Mouse (Mus musculus) cerebellum, adult 11-12 months (tissue): Measurements from ENCODE around the gene Vmn1r206.
"Not testable (repeated sequence)": the region's sequence is repeated elsewhere in the genome, so short reads cannot be mapped to it uniquely, and the experiment has no call there.

ENCODE experiments used
- DNase-seq: peaks from one replicate; pipeline ENCODE4 v3.0.0; 2022

Vmn1r206 gene

DNA sequence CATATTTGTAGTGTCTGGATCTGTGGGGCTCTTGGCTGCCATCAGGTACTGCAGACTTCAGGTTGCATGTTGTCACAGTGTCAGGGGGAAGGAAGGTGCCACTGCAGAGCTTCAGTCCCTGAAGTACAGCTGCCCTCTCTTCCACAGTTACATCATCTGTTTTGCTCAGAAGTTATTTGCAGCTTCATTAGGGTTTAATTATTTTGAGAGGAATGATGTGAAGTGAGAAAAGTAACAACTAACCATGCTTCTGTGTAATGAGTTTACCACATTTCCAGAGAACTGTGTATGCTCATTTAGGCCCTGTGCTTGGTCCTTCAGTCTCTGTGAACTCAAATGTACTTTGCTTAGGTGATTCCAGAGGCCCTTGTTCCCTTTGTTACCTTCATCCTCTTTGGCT lies at the start of gene Vmn1r206:
Gene Vmn1r206, minus strand, starts transcription at position 101 of the 400 bp plus-strand sequence.
- DNase-seq: not testable (repeated sequence)

DNA sequence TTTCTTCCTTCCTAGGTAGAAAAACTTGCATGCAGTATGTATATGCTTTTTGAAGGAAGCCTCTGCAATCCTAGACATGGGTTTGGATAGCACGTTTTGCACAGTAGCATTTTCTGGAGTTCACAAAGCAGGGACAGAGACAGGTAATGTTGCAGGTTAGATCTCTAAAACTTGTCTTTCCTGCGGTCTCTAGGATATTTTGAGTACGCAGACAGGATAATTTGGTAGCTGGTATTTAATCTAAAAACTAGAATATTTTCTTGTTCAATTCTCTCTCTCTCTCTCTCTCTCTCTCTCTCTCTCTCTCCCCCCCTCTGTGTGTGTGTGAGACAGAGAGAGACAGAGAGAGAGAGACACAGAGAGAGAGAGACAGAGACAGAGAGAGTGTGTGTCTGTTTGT lies 31.2 kb downstream of the Vmn1r206 start, which contains the start of gene Vmn1r205:
Gene Vmn1r205, minus strand, starts transcription at position 101 of the 400 bp plus-strand sequence.
- no peak for DNase-seq

DNA sequence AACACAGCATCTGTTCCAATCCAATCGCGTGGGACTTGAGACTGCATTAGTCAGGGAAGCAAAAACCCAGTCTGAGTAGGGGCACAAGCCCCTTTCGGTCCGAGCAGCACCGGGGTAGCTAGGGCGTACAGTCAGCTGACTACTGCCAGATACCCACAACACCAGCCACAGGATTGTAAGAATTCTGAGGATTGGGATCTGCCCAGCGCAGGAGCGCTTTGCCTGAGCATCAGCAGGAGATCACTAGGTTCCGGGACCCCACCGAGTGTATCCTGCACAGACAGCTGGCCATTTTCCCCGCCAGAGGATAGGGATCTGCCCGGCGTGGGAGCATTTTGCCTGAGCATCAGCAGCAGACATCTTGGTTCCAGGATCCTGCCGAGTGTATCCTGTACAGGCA lies 40.7 kb downstream of the Vmn1r206 start:
- not testable (repeated sequence) for DNase-seq

DNA sequence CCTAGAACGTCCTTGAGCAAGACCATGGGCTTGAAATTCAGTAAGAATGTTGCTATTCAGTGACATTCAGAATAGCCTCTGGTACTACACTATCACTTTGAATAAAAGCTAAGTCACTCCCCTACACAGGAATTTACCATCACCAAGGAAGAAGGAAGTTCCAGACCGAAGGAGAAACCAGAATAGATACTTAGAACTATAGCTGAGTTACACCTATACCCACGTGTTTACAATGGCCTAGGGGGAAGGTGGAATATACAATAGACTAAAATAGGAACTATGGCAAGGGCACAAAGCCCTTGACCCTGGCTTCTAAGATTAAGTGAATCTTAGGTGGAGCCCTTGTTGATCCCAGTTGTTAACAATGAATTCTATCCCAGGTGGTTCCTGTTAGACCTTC lies 49.1 kb downstream of the Vmn1r206 start:
- DNase-seq: not testable (repeated sequence)
